Mouse (Mus musculus) kidney, postnatal 25 days (tissue): ENCODE results near the gene Celsr2.

Source experiments
- DNase-seq, 2 experiments: peaks; one replicate each; pipeline ENCODE4 v3.0.0; 2021; ENCODE audit warnings: mixed read lengths in 2 of 2

The Celsr2 gene

GRCm38 (mm10) chr3:108378875-108379663 is 36.3 kb downstream of the Celsr2 start:
- peak in 1 of 2 experiments; percentile 25 for DNase-seq

- no peak for DNase-seq
Measured at GRCm38 (mm10) chr3:108372691-108373090, 42.7 kb downstream of the Celsr2 start.

- no peak for DNase-seq
Measured at GRCm38 (mm10) chr3:108372274-108372673, 43.1 kb downstream of the Celsr2 start.

- no peak for DNase-seq
Measured at GRCm38 (mm10) chr3:108368721-108369120, 46.6 kb downstream of the Celsr2 start.

- DNase-seq: no peak
Measured at GRCm38 (mm10) chr3:108367828-108368227, 47.5 kb downstream of the Celsr2 start.

- DNase-seq: no peak
Measured at GRCm38 (mm10) chr3:108367173-108367572, 48.2 kb downstream of the Celsr2 start.

GRCm38 (mm10) chr3:108364270-108364995 is 50.9 kb downstream of the Celsr2 start, which contains the start of gene Mybphl:
Gene Mybphl (plus strand): TSS chr3:108364911.
- DNase-seq: no peak

- DNase-seq: no peak
Measured at GRCm38 (mm10) chr3:108363626-108364025, 51.7 kb downstream of the Celsr2 start.

GRCm38 (mm10) chr3:108360894-108361293 is 54.5 kb downstream of the Celsr2 start:
- peak in 1 of 2 experiments; percentile 10 for DNase-seq

- no peak for DNase-seq
Measured at GRCm38 (mm10) chr3:108358445-108358844, 56.9 kb downstream of the Celsr2 start.

GRCm38 (mm10) chr3:108357051-108357450 is 58.3 kb downstream of the Celsr2 start:
- DNase-seq: no peak

- DNase-seq: no peak
Measured at GRCm38 (mm10) chr3:108355245-108355644, 60.1 kb downstream of the Celsr2 start.

GRCm38 (mm10) chr3:108348376-108348775 is 67.0 kb downstream of the Celsr2 start:
- DNase-seq: no peak

- no peak for DNase-seq
Measured at GRCm38 (mm10) chr3:108345855-108346254, 69.5 kb downstream of the Celsr2 start.

GRCm38 (mm10) chr3:108342185-108342584 is 73.2 kb downstream of the Celsr2 start:
- no peak for DNase-seq

- DNase-seq: no peak
Measured at GRCm38 (mm10) chr3:108341040-108341439, 74.3 kb downstream of the Celsr2 start.
